Mouse (Mus musculus) brain, embryonic 14.5 days (tissue): ENCODE data around the gene Trim33.
A peak's percentile ranks its signal among the peaks of the same experiment; 100 is the strongest.

Experiments
- CTCF ChIP-seq: fragments of 200-500 bp; IDR thresholded peaks from 2 replicates; pipeline ENCODE4 v1.5.1; 2012; ENCODE audit warnings: inconsistent platforms, mild to moderate bottlenecking, moderate library complexity, borderline replicate concordance; ENCODE audit not compliant: insufficient read depth, insufficient read length; ENCODE audit errors: extremely low read depth
- POLR2A ChIP-seq: fragments of 200-500 bp; IDR thresholded peaks from 2 replicates; pipeline ENCODE4 v1.6.1; 2012; ENCODE audit warnings: mild to moderate bottlenecking, inconsistent platforms, borderline replicate concordance; ENCODE audit not compliant: poor library complexity, insufficient read depth, insufficient read length, severe bottlenecking; ENCODE audit errors: extremely low read depth

GRCm38 (mm10) chr3:103386292-103387031, 107.4 kb downstream of the Trim33 start:
- TF ChIP-seq CTCF (peak; percentile 26; the same call in 1 of the 2 replicates), POLR2A (no peak)
